Mouse (Mus musculus) spleen, adult 2 months (tissue): ENCODE results near the gene Lingo3.

ENCODE experiments used
- CTCF ChIP-seq: fragments of 200-500 bp; IDR thresholded peaks from 2 replicates; pipeline ENCODE4 v1.5.1; 2011; ENCODE audit warnings: mild to moderate bottlenecking, inconsistent platforms; ENCODE audit not compliant: insufficient read depth, insufficient read length, insufficient replicate concordance; ENCODE audit errors: extremely low read depth
- POLR2A ChIP-seq: fragments of 200-500 bp; IDR thresholded peaks from 2 replicates; pipeline ENCODE4 v1.6.1; 2011; ENCODE audit warnings: low read depth, low read length, inconsistent platforms

GRCm38 (mm10) chr10:80880131-80880641 is 36.3 kb upstream of the Lingo3 start:
- TF ChIP-seq POLR2A (no peak), CTCF (peak; percentile 80; the same call in 1 of the 2 replicates)
